Mouse (Mus musculus) hindbrain, postnatal 0 days (tissue): ENCODE data around the gene Zfp672. TPM values are rescaled to one million over a fixed set of nuclear protein-coding genes. Genes with fewer than 3 reads are reported as not detected.

Experiments
- ATAC-seq: fragments of 200-750 bp; cut with Nextera tagmentation; 2 replicates; pipeline ENCODE4 v1.8.0; 2017; ENCODE audit warnings: mild to moderate bottlenecking, moderate TSS enrichment, moderate library complexity
- DNase-seq: peaks from one replicate; pipeline ENCODE4 v3.0.0-alpha.2; 2015; ENCODE audit warnings: low spot score
- H3K27ac ChIP-seq: fragments of 300-500 bp; sonication (generic); 2 replicates; pipeline ENCODE4 v1.5.1; 2014; ENCODE audit warnings: mild to moderate bottlenecking
- H3K27me3 ChIP-seq: fragments of 300-500 bp; sonication (generic); 2 replicates; pipeline ENCODE4 v1.6.1; 2014; ENCODE audit warnings: low read length, mixed read lengths; ENCODE audit not compliant: insufficient read depth
- H3K36me3 ChIP-seq: fragments of 300-500 bp; sonication (generic); 2 replicates; pipeline ENCODE4 v1.6.1; 2014; ENCODE audit warnings: low read length, mixed read lengths; ENCODE audit not compliant: insufficient read depth
- H3K4me1 ChIP-seq: fragments of 300-500 bp; sonication (generic); 2 replicates; pipeline ENCODE4 v1.6.1; 2014; ENCODE audit warnings: antibody characterized with exemption, low read length, mixed read lengths; ENCODE audit not compliant: insufficient read depth
- H3K4me2 ChIP-seq: fragments of 300-500 bp; sonication (generic); 2 replicates; pipeline ENCODE4 v1.6.1; 2014; ENCODE audit warnings: low read depth, mild to moderate bottlenecking, low read length, moderate library complexity, mixed read lengths
- H3K4me3 ChIP-seq: fragments of 300-500 bp; sonication (generic); 2 replicates; pipeline ENCODE4 v1.5.1; 2014; ENCODE audit warnings: low read length
- H3K9ac ChIP-seq: fragments of 300-500 bp; sonication (generic); replicated peaks from 2 replicates; pipeline ENCODE4 v1.6.1; 2014; ENCODE audit warnings: mild to moderate bottlenecking, low read length, moderate library complexity, mixed read lengths
- H3K9me3 ChIP-seq: fragments of 300-500 bp; sonication (generic); 2 replicates; pipeline ENCODE4 v1.6.1; 2016; ENCODE audit warnings: low read length, mixed read lengths
- CTCF ChIP-seq: IDR thresholded peaks from 2 replicates; pipeline ENCODE4 v1.5.1; 2016; ENCODE audit warnings: antibody characterized with exemption, control low read depth, low read depth
- WGBS: fragments of 180-500 bp; shearing (Covaris S2); extraction: QIAGEN DNeasy Blood & Tissue Kit; methylation state at CpG from one replicate; pipeline ENCODE4 v1.1.7; 2014; 5-methylcytosine and 5-hydroxymethylcytosine counted together
- polyA plus RNA-seq: library from polyadenylated mRNA; unstranded; fragments of >200 nt; fragmentation: Nextera tagmentation; extraction: Ambion mirVana; gene quantifications from 2 replicates; pipeline ENCODE4 v1.2.1, GENCODE M21; 2015
- total RNA-seq: library from RNA; depleted of rRNA; stranded (reverse); fragments of >200 nt; gene quantifications from 2 replicates; pipeline ENCODE4 v1.2.3, GENCODE M21; 2014

Zfp672 gene
- total and polyA plus RNA-seq, 2 experiments from 2014 or later, result 42.9 to 43.8 TPM

- WGBS, result 9% methylated on average over 7 of the region's 7 CpGs
- no peak overlapping the region for H3K27ac ChIP-seq
- peaks cover 14% of the 10 kb centered on the region for H3K4me1 ChIP-seq
- peak overlapping the region; percentile 68 for H3K4me2 ChIP-seq
- DNase-seq, result peak; percentile 21
- H3K9ac ChIP-seq, result no peak overlapping the region
- H3K9me3 ChIP-seq, result no peaks in the 10 kb centered on the region
- H3K27me3 ChIP-seq, result no peaks in the 10 kb centered on the region
- no peak for TF ChIP-seq CTCF
- H3K36me3 ChIP-seq, result no peaks in the 10 kb centered on the region
- ATAC-seq, result no peak
- peak overlapping the region; percentile 63 for H3K4me3 ChIP-seq
Measured at GRCm38 (mm10) chr11:58303594-58303993, 26.5 kb downstream of the Zfp672 start.

DNA sequence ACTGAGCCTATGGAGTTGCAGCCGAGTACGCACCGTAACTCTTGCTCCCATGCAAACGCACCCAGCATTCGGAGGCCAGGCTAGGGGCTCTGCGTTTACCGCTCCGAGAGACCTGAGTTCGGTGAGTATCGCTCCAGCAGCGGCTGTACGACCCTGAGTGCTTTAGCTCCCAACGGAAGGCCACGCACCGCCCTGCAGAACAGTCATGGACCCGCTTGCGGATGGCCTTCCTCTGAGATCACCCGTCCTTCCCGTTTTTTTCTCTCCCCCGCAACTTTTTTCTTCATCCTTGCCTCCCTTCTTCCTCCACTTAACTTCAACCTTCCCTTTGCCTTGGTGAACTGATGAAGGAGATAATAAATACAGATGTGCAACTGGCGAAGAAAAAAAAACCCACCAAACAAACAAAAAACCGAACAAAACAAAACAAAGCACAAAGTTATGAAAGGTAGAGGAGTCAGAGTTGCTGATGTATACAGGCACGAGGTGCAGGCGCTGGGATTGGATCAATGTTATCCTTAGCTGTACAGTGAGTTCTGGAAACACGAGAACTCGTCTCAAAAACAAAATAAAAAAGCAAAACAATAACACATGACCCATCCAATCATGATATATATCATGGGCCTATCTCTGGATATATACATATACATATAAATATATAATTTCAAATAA, 27.2 kb downstream of the Zfp672 start:
- under 1% methylated on average over 26 of the region's 26 CpGs for WGBS
- no peak for ATAC-seq

DNA sequence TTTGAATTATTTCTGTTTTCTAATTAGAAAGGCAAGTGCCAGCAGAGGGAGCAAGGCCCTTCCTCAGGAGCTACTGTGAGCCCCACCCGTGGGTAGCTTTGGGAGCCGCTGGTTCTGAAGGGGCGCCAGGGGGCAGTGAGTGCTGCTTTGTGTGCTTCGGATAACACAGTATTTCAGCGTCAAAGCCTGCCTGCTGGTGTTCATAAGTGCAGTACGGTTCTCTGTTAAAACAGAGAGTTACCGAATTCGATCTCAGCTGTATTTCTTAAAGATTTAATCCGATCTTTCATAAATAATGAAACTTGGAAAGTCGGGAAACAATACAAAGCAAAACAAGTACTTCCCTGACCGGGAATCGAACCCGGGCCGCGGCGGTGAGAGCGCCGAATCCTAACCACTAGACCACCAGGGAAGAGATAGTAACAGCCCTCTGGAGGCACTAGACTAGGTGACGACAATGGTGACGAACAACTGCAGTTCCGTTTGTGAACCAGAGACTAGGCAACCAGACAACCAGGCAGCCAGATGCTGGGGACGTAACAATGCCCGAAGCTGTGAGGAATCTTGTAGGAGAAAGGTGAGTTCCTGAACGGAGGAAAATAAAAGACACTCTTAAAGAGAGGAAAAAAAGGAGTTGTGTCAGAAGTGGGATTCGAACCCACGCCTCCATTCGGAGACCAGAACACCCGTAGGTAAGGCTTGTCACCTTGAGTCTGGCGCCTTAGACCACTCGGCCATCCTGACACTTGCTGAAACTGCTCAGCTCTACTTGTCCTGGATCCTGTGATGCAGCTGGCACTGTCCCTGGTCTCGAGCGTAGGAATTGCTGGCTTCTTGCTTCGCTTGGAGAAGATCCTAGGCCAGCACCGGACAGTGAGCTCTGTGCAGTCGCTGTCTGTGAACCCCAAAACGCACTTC, 28.0 kb downstream of the Zfp672 start:
- H3K4me3 ChIP-seq, result peak overlapping the region; percentile 63
- H3K36me3 ChIP-seq, result no peaks in the 10 kb centered on the region
- peak overlapping the region; percentile 42 for H3K9ac ChIP-seq
- H3K27me3 ChIP-seq, result no peaks in the 10 kb centered on the region
- WGBS, result under 1% methylated on average over 36 of the region's 36 CpGs
- H3K4me1 ChIP-seq, result peaks cover 5% of the 10 kb centered on the region; the same call in 1 of the 2 replicates
- peak; percentile 89 for TF ChIP-seq CTCF
- ATAC-seq (peak; percentile 92), DNase-seq (peak; percentile 97)
- peak overlapping the region; percentile 68 for H3K4me2 ChIP-seq
- peak overlapping the region; percentile 73 for H3K27ac ChIP-seq
- H3K9me3 ChIP-seq, result no peaks in the 10 kb centered on the region

More for the DNA sequence above, 27.2 kb downstream of the Zfp672 start:
- Histone ChIP-seq H3K4me1 (peaks cover 13% of the 10 kb centered on the region), H3K9ac (peak overlapping the region; percentile 42), H3K4me3 (peak overlapping the region; percentile 63), H3K27ac (peak overlapping the region; percentile 73), H3K36me3 (no peaks in the 10 kb centered on the region), H3K27me3 (no peaks in the 10 kb centered on the region), H3K4me2 (peak overlapping the region; percentile 68), H3K9me3 (no peaks in the 10 kb centered on the region)
- TF ChIP-seq CTCF, result no peak
- DNase-seq, result no peak

DNA sequence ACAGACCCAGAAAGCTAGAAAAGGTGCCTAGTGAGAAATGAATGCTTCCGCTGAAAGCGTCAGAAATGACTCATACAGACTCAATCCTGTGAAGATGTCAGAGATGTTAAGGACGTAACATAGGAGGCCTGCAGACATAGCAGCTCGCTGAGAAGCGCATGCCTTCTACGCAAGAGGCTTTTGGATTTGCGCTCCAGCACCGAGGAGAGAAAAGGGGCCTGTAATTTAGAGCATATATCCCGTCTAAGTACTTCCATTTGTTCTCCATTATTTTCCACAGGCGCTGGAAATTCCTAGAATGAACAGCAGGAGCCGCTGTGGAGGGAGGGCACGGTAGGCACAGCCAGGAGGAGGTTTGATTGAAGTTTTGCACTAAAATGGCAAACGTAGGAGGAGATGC, 29.1 kb downstream of the Zfp672 start:
- no peaks in the 10 kb centered on the region for H3K36me3 ChIP-seq
- H3K27me3 ChIP-seq, result no peaks in the 10 kb centered on the region
- 0 out of 2 replicates have a peak overlapping the region, but pooled peaks have one; percentile 17 for H3K9ac ChIP-seq
- peak; percentile 79 for DNase-seq
- ATAC-seq, result 0 out of 2 replicates have a peak, but pooled peaks have one; percentile 4
- 12% methylated on average over 13 of the region's 13 CpGs for WGBS
- H3K4me3 ChIP-seq, result peak overlapping the region; percentile 63
- H3K4me2 ChIP-seq, result peak overlapping the region; percentile 68
- H3K27ac ChIP-seq, result peak overlapping the region; percentile 72
- peak; percentile 83 for TF ChIP-seq CTCF
- no peaks in the 10 kb centered on the region for H3K9me3 ChIP-seq
- 0 out of 2 replicates have a peak, but pooled peaks cover 4% of the 10 kb centered on the region for H3K4me1 ChIP-seq

GRCm38 (mm10) chr11:58297396-58297795, 32.7 kb downstream of the Zfp672 start:
- Histone ChIP-seq H3K27ac (no peak overlapping the region), H3K4me1 (no peaks in the 10 kb centered on the region), H3K9me3 (no peaks in the 10 kb centered on the region), H3K4me2 (no peak overlapping the region), H3K36me3 (no peaks in the 10 kb centered on the region), H3K27me3 (no peaks in the 10 kb centered on the region), H3K9ac (no peak overlapping the region), H3K4me3 (no peak overlapping the region)
- TF ChIP-seq CTCF, result no peak
- DNase-seq (no peak), ATAC-seq (no peak)
- 39% methylated on average over 6 of the region's 6 CpGs for WGBS

GRCm38 (mm10) chr11:58292791-58293190, 37.3 kb downstream of the Zfp672 start:
- WGBS, result 53% methylated on average over 4 of the region's 4 CpGs
- H3K4me3 ChIP-seq, result no peak overlapping the region
- no peaks in the 10 kb centered on the region for H3K9me3 ChIP-seq
- H3K27ac ChIP-seq, result no peak overlapping the region
- H3K4me2 ChIP-seq, result no peak overlapping the region
- no peaks in the 10 kb centered on the region for H3K4me1 ChIP-seq
- DNase-seq, result no peak
- no peaks in the 10 kb centered on the region for H3K27me3 ChIP-seq
- no peak overlapping the region for H3K9ac ChIP-seq
- TF ChIP-seq CTCF, result no peak
- no peak for ATAC-seq
- no peaks in the 10 kb centered on the region for H3K36me3 ChIP-seq
